Mouse (Mus musculus) 3134 (cell line): ENCODE results near the gene Rpl41.
"Not testable (repeated sequence)": the region's sequence is repeated elsewhere in the genome, so short reads cannot be mapped to it uniquely, and the experiment has no call there.

Experiments used
- DNase-seq: peaks from one replicate; pipeline ENCODE4 v3.0.0-alpha.2; 2011; ENCODE audit warnings: low spot score; ENCODE audit not compliant: insufficient read length; ENCODE audit errors: extremely low read depth

The Rpl41 gene

DNA sequence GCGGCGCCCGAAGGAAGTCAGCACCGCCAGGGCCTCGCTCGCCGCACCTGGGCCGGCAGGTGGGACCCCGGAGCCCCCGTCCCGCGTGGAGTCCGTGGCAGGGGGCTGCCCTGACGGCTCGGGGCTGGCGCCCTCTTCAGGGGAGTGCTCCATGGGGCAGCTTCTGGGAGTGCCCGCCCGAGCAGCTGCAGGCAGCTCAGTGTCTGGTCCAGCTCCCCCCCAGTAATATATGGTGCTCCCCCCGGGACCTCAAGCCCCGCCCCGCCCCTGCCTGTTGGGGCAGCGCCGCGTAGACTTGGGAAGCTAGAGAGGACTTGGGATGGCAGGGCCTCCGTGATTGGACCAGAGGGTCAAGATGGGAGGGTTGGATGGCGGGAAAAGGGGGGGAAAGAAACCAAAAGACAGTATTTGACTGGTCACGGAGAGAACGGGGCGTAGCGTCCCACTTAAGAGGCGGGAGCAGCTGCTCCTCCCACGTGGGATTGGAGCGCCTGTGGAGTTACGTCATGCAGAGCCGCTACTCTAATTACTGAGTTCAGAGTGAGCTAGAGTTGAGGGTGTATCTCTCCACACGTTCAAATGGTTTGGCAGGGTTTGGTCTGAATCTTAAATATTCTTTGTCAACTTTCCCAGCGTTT, 23.3 kb downstream of the Rpl41 start, which contains the start of gene Esyt1:
Gene Esyt1, minus strand, starts transcription at position 201 of the 638 bp plus-strand sequence.
- peak; percentile 98 for DNase-seq

DNA sequence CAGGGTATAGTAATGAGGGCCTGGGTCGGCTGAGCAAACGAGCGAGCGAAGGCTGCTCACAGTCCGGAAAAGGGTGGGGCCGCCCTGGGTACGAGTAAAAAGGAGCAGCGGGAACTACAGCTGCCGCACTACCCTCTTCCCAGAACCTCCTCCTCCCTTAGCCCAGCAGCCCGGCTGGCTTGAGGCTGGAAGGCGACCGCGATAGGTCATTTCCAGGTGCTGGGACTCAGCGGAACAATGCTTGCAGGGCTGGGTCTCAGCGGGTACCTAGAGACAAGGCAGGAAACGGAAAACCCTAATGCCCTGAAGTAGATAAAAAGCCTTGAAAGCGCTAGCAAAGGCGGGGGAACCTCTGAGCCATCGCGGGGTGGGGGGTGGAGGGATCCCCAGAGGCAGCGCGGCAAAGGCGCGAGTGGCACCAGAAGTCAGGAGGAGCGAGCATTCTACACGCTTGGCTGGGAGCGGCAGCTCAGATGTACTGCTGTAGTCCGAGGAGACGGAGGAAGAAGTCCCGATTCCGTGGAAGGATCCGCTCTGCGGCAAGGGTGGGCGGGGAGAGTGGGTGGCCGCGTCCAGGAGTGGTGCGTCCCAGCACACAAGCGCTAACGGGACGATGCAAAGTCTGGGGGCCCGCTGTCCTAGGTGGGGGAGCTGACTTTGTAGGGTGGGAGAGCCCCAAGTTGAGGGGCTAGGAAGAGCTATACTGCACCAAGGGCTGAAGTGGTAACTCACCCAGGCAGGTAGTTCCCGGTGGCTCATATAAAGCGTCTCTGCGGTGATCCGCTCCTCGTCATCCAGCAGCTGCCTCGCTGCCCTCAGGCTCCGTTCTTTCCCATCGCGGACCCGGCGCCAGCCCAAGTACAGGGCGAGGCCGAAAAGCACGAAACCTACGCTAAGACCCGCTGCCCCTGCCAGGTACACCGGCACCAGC, 24.1 kb downstream of the Rpl41 start:
- DNase-seq: peak; percentile 88

DNA sequence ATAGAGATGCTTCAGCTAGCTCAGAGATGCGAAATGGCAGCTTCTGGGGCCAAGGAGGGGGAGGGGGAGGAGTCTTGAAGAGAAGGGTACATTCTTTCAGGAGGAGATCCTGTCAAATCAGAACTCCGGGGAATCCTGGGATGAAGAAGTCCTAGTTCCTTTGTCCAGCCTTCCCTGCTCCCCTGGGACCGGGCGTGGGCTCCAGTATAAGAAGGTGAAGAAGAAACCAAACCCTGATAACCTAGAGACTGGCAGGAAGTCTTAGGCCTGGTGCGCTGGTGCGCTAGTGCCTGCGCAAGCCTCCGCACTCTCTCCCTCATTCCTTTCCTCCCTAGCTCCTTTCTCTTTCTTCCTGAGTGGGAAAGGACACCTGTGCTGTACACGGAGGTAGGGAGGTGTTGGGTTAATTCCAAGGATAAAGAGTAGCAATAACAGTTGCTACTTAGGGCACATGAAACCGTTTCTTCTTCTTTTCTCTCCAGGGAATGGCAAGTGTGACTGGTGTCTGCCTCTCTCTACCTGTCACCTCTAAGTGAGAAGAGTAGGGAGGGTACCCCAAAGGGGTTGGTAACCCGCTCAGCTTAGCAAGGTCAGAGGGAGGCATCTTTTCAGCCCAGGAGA, 24.9 kb downstream of the Rpl41 start:
- DNase-seq: no peak

DNA sequence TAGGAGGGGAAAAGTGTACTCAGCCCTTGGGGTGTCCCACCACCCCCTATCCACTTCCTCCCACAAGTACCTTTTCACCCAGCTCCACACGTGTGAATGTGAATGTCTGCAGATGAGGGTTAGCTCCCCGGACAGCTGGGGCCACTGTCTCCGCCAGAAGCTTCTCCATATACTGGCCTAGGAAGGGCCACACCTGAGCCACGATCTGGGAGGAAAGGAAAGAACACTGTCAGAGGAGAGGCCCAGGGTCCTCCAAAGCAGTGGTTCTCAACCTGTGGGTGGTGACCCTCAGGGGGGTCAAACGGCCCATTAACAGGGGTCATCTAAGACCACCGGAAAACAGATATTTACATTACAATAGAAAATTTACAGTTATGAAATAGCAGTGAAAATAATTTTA, 26.8 kb downstream of the Rpl41 start:
- DNase-seq: no peak

DNA sequence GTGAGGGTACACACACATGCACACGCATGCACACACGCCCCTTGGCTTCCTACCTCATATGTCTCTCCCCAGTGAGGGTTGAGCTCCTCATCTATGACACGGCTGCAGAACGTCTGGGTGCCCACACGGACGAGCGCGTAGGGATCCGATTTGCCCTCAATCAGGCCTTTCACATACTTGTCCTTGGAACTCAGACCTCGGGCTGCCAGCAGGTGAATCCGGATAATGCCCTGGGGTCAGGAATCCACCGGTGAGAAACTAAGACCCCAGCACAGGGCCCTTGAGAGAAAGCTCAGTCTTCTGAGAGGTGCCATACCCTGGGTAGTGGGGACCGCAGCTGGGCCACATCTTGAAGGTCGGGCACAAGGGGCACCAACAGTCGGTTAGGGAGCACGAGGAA, 28.5 kb downstream of the Rpl41 start:
- DNase-seq: no peak

DNA sequence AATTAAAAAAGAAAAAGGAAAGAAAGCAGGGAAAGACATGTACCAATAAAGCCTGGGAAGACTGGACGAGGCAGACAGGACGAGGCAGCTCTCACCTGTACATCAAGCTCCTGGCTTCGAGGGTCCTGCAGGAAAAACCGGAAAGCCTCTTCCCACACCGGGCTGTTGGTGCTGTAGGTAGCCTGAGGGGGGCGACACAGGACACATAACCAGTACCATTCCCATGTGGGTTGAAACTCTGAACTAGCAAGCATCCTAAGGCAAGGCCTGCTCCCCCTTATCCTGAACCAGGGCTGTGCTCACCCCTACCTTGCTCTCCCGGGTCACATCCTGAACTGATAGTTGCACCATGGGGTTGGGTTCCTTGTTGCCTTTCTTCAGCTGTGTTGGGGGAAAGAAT, 30.3 kb downstream of the Rpl41 start:
- peak; percentile 42 for DNase-seq

DNA sequence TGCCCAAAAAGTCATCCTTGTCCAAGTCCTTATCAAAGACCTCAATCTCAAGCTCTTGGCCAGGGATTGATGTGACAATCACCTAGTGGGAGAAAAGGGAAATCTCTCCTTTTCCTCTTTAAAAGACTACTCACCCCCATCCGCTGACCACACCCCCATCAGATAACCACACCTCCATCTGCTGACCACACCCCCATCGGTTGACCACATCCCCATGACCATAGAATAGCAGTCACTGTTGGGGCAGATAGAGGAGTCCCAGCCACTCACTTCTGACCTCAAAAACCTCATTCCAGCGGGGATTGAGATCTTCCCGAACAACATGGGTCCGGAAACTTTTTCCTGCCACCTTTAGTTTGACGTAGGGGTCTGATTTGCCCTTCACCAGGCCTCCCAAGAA, 32.4 kb downstream of the Rpl41 start:
- DNase-seq: peak; percentile 39

DNA sequence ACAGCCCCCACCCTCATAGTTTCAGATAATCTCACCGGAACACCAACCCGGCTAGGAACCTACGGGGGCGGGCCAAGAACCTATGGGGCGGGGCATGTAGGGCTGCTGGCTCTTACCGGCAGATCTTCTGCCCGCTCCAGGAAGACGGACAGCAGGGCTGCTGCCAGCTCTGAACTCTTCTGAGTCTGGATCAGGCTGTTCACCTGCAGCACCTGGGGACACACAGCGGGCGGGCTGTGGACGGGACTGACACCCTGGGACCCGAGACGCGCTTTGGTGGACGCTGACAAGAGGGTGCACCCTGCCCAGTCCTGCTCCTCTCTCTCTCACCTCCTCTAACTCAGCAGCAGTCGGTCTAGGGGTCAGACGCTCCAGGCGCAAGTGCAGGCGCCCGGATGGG, 33.1 kb downstream of the Rpl41 start:
- no peak for DNase-seq

DNA sequence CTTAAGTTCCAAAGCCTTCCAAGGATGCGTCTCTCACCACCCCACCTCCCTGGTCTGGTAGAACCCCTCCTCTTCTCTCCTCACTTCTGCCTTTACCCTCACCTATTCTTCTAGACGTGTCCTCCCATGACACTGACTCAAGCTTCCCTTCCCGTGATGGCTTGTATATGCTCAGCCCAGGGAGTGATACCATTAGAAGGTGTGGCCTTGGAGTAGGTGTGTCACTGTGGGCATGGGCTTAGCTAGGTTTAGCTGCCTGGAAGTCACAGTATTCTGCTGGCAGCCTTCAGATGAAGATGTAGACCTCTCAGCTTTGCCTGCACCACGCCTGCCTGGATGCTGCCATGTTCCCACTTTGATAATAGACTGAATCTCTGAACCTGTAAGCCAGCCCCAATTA, 34.1 kb downstream of the Rpl41 start:
- DNase-seq: no peak

DNA sequence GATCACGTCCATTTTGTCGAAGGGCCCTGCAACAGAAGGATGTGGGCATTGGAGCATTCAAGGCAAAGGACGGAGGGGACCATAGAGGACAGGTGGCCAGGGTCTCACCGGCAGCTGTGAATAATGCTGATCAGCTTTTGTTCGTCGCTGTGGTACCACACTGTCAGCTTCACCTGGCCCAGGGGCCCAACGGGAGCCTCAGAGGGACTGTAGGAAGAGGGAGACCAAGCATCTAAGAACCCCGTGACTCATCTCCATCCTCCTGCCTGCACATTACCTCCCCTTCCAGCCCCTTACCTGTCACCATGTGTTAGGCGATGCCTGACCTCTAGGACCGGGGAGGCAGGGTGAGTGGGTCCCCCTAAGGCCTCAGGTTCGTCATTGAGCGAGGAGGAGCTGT, 37.3 kb downstream of the Rpl41 start:
- no peak for DNase-seq

DNA sequence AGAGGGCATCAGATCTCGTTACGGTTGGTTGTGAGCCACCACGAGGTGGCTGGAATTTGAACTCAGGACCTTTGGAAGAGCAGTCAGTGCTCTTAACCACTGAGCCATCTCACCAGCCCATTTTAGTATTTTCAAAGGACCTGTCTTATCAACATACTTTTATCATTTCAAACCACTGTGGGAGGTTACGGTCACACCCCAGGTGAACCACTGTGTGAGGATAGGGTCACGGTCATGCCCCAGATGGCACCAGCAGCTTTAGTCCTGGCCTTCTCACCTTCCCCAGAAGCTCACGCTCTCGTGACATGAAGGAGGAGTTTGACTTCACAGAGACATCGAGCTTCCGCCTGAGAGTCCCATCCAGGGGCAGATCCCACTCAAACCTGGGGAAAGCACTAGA, 37.9 kb downstream of the Rpl41 start:
- DNase-seq: no peak

DNA sequence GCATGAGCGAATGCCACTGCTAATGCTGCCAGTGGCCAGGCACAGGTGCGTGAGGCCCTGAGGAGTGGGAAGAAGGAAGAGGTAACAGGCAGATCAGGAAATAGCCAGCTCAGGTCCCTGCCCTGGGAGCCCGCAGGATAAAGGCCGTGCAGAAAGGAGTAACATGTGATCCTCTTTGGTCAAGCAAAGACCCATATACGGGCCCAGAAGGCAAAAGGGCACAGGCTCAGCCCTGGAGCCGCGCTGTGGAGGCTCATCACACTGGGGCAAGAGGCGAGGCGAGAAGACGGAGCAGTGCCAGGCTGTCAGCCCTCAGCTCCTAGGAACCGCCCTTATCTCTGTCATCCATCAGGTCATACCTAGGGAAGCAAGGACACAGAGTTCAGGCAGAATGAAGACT, 38.8 kb downstream of the Rpl41 start:
- no peak for DNase-seq

DNA sequence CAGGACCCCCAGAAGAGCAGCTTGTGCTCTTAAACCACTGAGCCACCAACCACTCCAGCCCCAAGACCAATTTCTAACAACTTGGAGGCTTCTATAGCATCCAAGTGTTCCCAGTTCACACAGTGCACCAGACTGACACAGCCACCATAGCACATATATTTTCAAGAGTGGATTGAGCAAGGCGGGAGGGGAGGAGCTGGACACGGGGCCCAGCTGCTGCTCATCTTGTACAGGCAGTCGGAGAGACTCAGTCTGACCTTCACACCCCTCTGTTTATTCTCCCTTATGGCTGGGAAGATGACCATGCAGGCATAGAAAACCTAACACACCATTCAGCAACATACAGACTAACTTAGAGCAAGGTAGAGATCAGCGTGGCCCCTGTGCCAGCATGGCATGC, 39.3 kb downstream of the Rpl41 start:
- no peak for DNase-seq

DNA sequence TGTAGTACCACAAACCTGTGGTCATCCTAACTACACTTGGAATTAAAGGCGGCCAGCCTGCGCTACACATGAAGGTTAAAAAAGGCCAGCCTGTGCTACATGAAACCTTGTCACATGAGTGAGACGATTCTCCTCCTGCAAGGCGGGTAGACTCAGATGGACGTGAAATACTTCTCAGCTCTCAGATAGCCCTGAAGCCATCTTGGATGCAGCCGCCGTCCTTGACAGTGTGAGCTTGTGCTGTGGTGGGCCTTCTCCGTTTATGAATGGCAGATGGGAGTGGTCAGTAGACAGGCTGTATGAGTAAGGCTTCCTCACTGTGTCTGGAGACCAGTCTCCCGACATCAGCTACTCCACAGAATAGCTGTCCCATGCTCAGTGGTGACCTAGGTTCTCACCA, 39.9 kb downstream of the Rpl41 start:
- DNase-seq: no peak

DNA sequence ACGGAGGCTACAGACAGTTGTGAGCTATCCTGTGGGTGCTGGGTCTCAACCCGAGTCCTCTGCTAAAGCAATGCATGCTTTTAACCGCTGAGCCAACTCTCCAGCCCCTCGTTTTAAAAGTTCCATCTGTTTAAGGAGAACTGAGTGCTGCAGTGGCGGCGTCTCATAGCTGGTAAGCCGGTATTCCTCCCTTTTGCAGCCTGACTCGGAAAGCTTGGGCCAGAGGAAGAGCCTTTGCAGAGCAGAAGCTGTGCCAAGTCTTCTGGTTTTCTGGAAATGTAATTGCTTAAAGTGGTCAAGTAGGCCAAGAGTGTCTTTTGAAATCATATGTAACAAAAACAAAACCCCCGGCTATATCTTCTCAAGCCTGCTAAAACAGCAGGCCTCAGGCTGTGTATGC, 40.8 kb downstream of the Rpl41 start:
- no peak for DNase-seq

DNA sequence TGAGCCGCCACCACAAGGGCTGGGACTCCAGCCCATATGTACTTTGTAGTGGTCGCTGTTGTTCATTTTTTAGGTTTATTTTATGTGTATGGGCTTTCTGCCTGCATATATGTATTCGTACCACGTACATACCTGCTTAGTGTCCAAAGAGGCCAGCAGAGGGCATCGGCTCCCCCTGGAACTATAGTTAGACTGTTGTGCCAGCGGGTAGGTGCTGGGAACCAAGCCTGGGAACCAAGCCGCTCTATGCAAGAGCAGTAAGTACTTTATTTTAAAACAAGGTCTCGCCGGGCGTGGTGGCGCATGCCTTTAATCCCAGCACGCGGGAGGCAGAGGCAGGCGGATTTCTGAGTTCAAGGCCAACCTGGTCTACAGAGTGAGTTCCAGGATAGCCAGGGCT, 43.1 kb downstream of the Rpl41 start:
- no peak for DNase-seq

DNA sequence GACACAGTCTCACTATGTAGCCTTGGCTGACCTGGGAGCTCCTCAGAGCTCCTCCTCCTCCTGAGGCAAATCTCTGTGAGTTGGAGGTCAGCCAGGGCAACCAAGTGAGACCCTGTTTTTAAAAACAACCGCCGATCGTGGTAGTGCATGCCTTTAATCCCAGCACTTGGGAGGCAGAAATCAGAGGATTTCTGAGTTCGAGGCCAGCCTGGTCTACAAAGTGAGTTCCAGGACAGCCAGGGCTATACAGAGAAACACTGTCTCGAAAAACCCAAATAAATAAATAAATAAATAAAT, 43.8 kb downstream of the Rpl41 start:
- DNase-seq: not testable (repeated sequence)

DNA sequence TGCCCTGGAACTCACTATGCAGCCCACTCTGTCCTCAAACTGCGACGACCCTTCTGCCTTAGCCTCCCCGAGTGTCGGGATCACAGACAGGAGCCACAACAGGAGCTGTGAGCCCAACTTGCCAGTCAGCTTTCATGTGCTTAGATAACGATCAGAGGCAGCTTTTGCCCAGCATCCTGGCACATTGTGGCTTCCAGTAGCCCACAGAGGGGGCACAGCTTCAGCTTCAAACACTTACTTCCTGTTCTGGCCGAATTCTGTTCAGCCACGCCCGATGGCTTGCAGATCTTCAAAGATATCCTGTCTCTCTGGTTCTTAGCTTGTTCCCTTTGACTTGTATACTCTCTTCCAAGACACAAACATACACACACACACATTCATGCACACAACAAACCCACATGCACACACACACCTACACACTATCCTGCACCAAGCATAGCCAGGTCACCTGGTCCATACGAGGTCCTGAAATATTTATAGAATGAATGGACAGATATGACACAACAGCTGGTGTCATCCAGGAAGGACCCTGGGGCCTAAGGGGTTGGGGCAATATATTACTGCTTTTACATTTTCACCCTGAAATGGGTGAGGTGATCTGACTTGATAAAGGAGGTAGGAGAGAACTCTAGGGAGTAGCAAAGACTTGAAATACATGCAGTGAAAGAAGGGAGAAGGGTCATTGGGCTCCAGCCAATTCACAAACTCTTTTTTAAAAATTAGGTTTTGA, 44.3 kb downstream of the Rpl41 start:
- no peak for DNase-seq

DNA sequence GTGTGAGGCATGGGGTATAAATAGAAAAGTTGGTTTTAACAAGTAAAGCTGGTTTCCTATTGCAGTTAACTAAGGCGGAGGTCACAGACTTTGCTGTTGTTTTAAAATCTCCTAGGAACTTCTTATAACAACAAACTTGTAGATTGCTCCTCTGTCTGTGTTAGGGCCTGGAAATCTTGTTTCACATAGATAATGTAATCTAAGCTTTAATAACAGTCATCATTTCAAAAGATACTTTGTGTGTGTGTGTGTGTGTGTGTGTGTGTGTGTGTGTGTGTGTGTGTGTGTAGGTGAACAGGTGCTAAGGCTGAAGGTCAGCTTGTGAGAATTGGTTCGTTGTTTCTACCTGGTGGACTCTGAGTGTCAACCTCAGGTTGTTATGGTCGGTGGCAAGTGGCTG, 45.1 kb downstream of the Rpl41 start:
- no peak for DNase-seq

DNA sequence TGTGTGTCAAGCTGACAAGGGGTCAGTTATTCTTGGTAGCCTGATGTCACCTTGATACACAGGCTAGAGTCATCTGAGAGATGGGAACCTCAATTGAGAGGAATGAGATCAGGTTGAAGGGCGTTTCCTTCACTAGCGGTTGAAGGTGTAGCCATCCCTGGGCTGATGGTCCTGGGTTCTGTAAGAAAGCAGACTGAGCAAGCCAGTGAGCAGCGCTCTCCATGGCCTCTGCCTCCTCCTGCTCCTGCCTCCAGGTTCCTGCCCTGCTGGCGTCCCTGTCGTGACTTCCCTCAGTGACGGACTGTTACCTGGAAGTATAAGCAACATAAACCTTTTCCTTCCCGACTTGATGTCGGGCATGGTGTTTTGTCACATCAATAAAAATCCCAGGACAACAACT, 45.6 kb downstream of the Rpl41 start:
- no peak for DNase-seq

DNA sequence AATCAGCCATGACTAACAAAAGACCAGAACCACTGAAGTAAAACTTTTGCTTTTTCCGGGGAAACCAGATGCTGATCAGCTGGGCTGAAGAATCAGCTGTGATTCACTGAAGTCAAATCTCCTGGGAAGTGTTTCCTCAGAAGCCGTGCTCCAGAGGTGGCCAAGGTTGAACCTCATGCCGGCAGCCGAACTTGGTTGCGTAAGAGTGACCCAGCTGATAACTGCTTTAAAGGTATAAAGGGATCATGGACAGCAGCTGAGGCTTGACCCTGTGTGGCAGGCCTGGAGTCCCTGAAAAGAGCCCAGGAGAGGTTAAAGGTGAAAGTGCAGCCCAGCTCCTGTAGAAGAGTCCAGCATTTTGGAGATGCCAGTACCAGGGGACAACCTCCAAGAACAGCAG, 46.8 kb downstream of the Rpl41 start:
- no peak for DNase-seq
